Mouse (Mus musculus) hindbrain, embryonic 13.5 days (tissue): Measurements from ENCODE around the gene Lrguk. TPM values are rescaled to one million over a fixed set of nuclear protein-coding genes. Genes with fewer than 3 reads are reported as not detected.

ENCODE experiments used
- ATAC-seq: fragments of 200-750 bp; cut with Nextera tagmentation; 2 replicates; pipeline ENCODE4 v1.8.0; 2017; ENCODE audit warnings: moderate TSS enrichment; ENCODE audit not compliant: low FRiP score
- H3K27ac ChIP-seq: fragments of 300-500 bp; sonication (generic); 2 replicates; pipeline ENCODE4 v1.5.1; 2015; ENCODE audit warnings: inconsistent platforms, mild to moderate bottlenecking, moderate library complexity
- H3K27me3 ChIP-seq: fragments of 300-500 bp; sonication (generic); 2 replicates; pipeline ENCODE4 v1.6.1; 2015; ENCODE audit warnings: mild to moderate bottlenecking, inconsistent platforms
- H3K36me3 ChIP-seq: fragments of 300-500 bp; sonication (generic); 2 replicates; pipeline ENCODE4 v1.6.1; 2015; ENCODE audit warnings: mild to moderate bottlenecking, inconsistent platforms
- H3K4me1 ChIP-seq: fragments of 300-500 bp; sonication (generic); replicated peaks from 2 replicates; pipeline ENCODE4 v1.6.1; 2015; ENCODE audit warnings: inconsistent platforms
- H3K4me2 ChIP-seq: fragments of 300-500 bp; sonication (generic); 2 replicates; pipeline ENCODE4 v1.6.1; 2015; ENCODE audit warnings: inconsistent platforms, mild to moderate bottlenecking, moderate library complexity
- H3K4me3 ChIP-seq: fragments of 300-500 bp; sonication (generic); 2 replicates; pipeline ENCODE4 v1.5.1; 2015; ENCODE audit warnings: mild to moderate bottlenecking, inconsistent platforms
- H3K9ac ChIP-seq: fragments of 300-500 bp; sonication (generic); 2 replicates; pipeline ENCODE4 v1.6.1; 2015; ENCODE audit warnings: mild to moderate bottlenecking, inconsistent platforms
- H3K9me3 ChIP-seq: fragments of 300-500 bp; sonication (generic); 2 replicates; pipeline ENCODE4 v1.6.1; 2016; ENCODE audit warnings: inconsistent platforms
- WGBS: fragments of 180-500 bp; shearing (Covaris S2); methylation state at CpG from one replicate; pipeline ENCODE4 v1.1.7; 2015; 5-methylcytosine and 5-hydroxymethylcytosine counted together
- polyA plus RNA-seq: library from polyadenylated mRNA; unstranded; fragments of >200 nt; fragmentation: Nextera tagmentation; extraction: Ambion mirVana; gene quantifications from 2 replicates; pipeline ENCODE4 v1.2.1, GENCODE M21; 2015

Gene Lrguk
- polyA plus RNA-seq, 1 experiment from 2014 or later: 1.2 TPM

GRCm38 (mm10) chr6:34034577-34035461 lies 5.6 kb downstream of the Lrguk start:
- Histone ChIP-seq H3K27ac (no peak overlapping the region), H3K9ac (no peak overlapping the region), H3K4me3 (no peak overlapping the region), H3K27me3 (0 out of 2 replicates have a peak, but pooled peaks cover 4% of the 10 kb centered on the region), H3K36me3 (no peaks in the 10 kb centered on the region), H3K4me2 (no peak overlapping the region), H3K9me3 (no peaks in the 10 kb centered on the region), H3K4me1 (peaks cover 8% of the 10 kb centered on the region; the same call in 1 of the 2 replicates)
- ATAC-seq: no peak
- 60% methylated on average over 15 of the region's 15 CpGs for WGBS

GRCm38 (mm10) chr6:34040624-34041235 lies 11.5 kb downstream of the Lrguk start:
- Histone ChIP-seq H3K27ac (no peak overlapping the region), H3K27me3 (no peaks in the 10 kb centered on the region), H3K4me2 (no peak overlapping the region), H3K36me3 (no peaks in the 10 kb centered on the region), H3K4me3 (no peak overlapping the region), H3K9me3 (no peaks in the 10 kb centered on the region), H3K4me1 (peaks cover 6% of the 10 kb centered on the region), H3K9ac (no peak overlapping the region; the same call in 1 of the 2 replicates)
- peak; percentile 69; the same call in 1 of the 2 replicates for ATAC-seq
- 46% methylated on average over 12 of the region's 12 CpGs for WGBS

DNA sequence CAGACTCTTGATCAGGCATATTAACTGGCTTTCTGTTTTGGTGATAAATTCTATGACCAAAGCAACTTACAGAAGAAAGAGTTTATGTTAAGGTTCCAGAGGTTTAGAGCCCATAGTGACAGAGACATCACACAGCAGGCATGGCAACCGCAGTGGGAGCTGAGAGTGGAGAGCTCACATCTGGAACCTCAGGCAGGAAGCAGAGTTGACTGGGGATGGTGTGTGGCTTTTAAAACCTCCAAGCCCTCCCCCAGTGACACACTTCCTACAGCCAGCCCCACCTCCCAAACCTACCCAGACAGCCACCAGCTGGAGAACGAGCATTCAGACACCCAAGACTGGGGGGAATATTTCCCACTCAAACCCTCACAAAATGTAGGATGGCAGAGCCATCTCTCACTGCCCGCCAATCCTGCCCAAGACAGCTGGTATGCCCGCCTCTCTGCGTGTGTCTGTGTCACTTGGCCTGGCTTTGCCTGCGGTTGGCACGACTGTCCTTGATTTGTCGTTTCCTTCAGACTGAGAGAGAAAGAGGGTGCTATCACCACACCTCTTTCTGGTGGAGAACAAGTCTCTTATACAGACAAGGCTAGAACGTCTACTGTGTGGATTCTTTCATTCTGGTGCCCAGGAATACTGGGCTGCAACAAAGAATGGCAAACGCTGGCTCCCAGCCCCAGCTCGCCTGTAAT lies 12.5 kb downstream of the Lrguk start:
- WGBS: 85% methylated on average over 11 of the region's 11 CpGs
- ATAC-seq: no peak
- peaks cover 6% of the 10 kb centered on the region for H3K4me1 ChIP-seq

GRCm38 (mm10) chr6:34044228-34044811 lies 15.1 kb downstream of the Lrguk start:
- WGBS: 78% methylated on average over 12 of the region's 12 CpGs
- Histone ChIP-seq H3K36me3 (no peaks in the 10 kb centered on the region), H3K4me2 (no peak overlapping the region), H3K27ac (no peak overlapping the region), H3K4me3 (no peak overlapping the region), H3K27me3 (no peaks in the 10 kb centered on the region), H3K9me3 (no peaks in the 10 kb centered on the region), H3K4me1 (peaks cover 8% of the 10 kb centered on the region), H3K9ac (no peak overlapping the region)
- no peak for ATAC-seq

More for the DNA sequence above, 12.5 kb downstream of the Lrguk start:
- H3K27me3 ChIP-seq: no peaks in the 10 kb centered on the region
- H3K9me3 ChIP-seq: no peaks in the 10 kb centered on the region
- H3K9ac ChIP-seq: no peak overlapping the region
- H3K27ac ChIP-seq: peak overlapping the region; percentile 24; the same call in 1 of the 2 replicates
- H3K36me3 ChIP-seq: no peaks in the 10 kb centered on the region
- H3K4me3 ChIP-seq: no peak overlapping the region
- H3K4me2 ChIP-seq: no peak overlapping the region

- Histone ChIP-seq H3K9me3 (no peaks in the 10 kb centered on the region), H3K27ac (no peak overlapping the region), H3K9ac (no peak overlapping the region), H3K36me3 (no peaks in the 10 kb centered on the region), H3K4me1 (peaks cover 11% of the 10 kb centered on the region), H3K4me3 (no peak overlapping the region), H3K4me2 (no peak overlapping the region), H3K27me3 (no peaks in the 10 kb centered on the region)
- no peak for ATAC-seq
- WGBS: 90% methylated on average over 9 of the region's 9 CpGs
Measured at GRCm38 (mm10) chr6:34044846-34045540, 15.7 kb downstream of the Lrguk start.

DNA sequence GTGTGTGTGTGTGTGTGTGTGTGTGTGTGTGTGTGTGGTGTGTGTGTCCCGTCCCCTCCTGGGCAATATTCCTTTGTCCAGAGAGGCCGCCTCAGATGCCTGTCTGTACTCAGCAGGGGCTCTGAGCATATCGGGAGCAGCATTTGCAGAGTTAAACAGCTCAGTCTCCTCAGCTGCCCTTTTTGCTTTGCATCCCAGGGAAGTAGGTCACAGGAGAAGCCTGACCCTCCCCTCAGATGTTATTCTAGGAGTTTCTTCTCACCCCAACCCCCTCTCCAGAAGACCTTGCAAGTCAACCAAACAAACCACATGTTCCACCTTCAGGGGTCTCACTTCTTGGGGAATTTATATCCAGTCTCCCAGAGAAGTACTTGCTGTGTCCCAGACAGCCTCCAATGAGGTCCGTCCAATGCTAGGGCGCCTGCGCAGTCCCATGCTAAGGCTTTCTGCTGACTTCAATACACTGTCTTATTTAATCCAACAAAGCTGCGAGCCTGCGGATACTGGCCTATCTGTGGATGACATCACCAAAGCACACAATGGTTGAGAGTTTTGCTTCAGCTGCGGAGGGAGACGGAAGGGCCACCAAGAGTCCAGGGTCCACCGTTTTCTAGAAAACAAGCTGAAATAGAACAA lies 17.4 kb downstream of the Lrguk start:
- Histone ChIP-seq H3K4me2 (no peak overlapping the region), H3K9me3 (no peaks in the 10 kb centered on the region), H3K4me1 (peaks cover 5% of the 10 kb centered on the region; the same call in 1 of the 2 replicates), H3K36me3 (no peaks in the 10 kb centered on the region), H3K9ac (no peak overlapping the region), H3K27ac (no peak overlapping the region), H3K4me3 (no peak overlapping the region), H3K27me3 (no peaks in the 10 kb centered on the region)
- ATAC-seq: no peak
- WGBS: 71% methylated on average over 11 of the region's 11 CpGs

GRCm38 (mm10) chr6:34049433-34049832 lies 20.2 kb downstream of the Lrguk start:
- Histone ChIP-seq H3K36me3 (no peaks in the 10 kb centered on the region), H3K9ac (no peak overlapping the region), H3K9me3 (no peaks in the 10 kb centered on the region), H3K4me2 (no peak overlapping the region), H3K27ac (no peak overlapping the region; the same call in 1 of the 2 replicates), H3K27me3 (no peaks in the 10 kb centered on the region), H3K4me3 (no peak overlapping the region), H3K4me1 (peaks cover 5% of the 10 kb centered on the region; the same call in 1 of the 2 replicates)
- 52% methylated on average over 2 of the region's 2 CpGs for WGBS
- ATAC-seq: no peak

- no peak for ATAC-seq
- no peaks in the 10 kb centered on the region for H3K9me3 ChIP-seq
- no peak overlapping the region for H3K9ac ChIP-seq
- H3K27ac ChIP-seq: no peak overlapping the region
- H3K4me3 ChIP-seq: no peak overlapping the region
- WGBS: 95% methylated on average over 6 of the region's 6 CpGs
- no peaks in the 10 kb centered on the region for H3K36me3 ChIP-seq
- no peak overlapping the region for H3K4me2 ChIP-seq
- no peaks in the 10 kb centered on the region for H3K4me1 ChIP-seq
- no peaks in the 10 kb centered on the region for H3K27me3 ChIP-seq
Measured at GRCm38 (mm10) chr6:34059741-34060140, 30.5 kb downstream of the Lrguk start.

DNA sequence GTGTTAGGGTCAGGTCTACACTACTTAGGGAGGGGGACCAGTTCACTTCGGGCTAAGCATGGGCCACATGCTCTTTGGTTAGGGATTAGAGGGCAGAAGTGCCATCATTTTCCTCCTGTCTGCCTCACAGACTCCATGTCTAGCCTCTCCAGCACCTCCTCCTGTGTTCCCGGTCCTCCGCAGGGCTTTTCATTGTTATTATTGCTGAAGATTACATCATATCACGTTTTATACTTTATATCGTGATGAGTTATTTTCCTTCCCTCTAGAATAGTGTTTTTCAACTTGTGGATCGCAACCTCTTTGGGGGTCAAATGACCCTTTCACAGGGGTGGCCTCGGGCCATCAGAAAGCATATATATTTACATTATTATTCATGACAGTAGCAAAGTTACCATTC lies 37.5 kb downstream of the Lrguk start:
- Histone ChIP-seq H3K27ac (no peak overlapping the region), H3K4me1 (no peaks in the 10 kb centered on the region), H3K4me2 (no peak overlapping the region), H3K9me3 (no peaks in the 10 kb centered on the region), H3K9ac (no peak overlapping the region), H3K27me3 (no peaks in the 10 kb centered on the region), H3K36me3 (no peaks in the 10 kb centered on the region), H3K4me3 (no peak overlapping the region)
- WGBS: 92% methylated on average over 7 of the region's 7 CpGs
- no peak for ATAC-seq

GRCm38 (mm10) chr6:34067271-34067670 lies 38.0 kb downstream of the Lrguk start:
- Histone ChIP-seq H3K9me3 (no peaks in the 10 kb centered on the region), H3K4me2 (no peak overlapping the region), H3K4me1 (peaks cover 3% of the 10 kb centered on the region; the same call in 1 of the 2 replicates), H3K36me3 (no peaks in the 10 kb centered on the region), H3K4me3 (no peak overlapping the region), H3K27me3 (no peaks in the 10 kb centered on the region), H3K9ac (no peak overlapping the region), H3K27ac (no peak overlapping the region)
- no peak for ATAC-seq
- 97% methylated on average over 8 of the region's 8 CpGs for WGBS

DNA sequence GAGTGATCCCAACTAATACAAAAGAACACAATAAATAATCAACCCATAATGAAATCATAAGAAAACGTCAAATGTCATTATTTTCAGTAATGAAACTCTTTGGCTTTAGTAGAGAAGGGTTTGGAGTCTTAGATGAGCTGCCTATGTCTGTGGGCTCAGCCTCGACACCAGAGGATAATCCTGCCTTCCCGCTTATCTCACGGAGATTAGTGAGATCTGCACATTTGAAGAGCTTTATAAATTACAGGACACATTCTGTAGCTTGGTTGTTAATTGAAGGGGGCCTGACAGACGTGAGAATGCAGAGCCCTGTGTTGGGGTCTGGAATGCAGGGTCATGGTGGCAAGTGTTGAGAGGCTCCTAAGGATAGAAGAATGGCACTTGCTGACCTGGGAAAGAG lies 42.7 kb downstream of the Lrguk start:
- Histone ChIP-seq H3K27ac (no peak overlapping the region), H3K4me2 (no peak overlapping the region), H3K27me3 (no peaks in the 10 kb centered on the region), H3K36me3 (no peaks in the 10 kb centered on the region), H3K4me3 (no peak overlapping the region), H3K9me3 (no peaks in the 10 kb centered on the region), H3K4me1 (peaks cover 3% of the 10 kb centered on the region; the same call in 1 of the 2 replicates), H3K9ac (no peak overlapping the region)
- WGBS: 60% methylated on average over 5 of the region's 5 CpGs
- no peak for ATAC-seq
